Mouse (Mus musculus) adrenal gland, postnatal 36 days (tissue): ENCODE data around the gene Ids. TPM values are rescaled to one million over a fixed set of nuclear protein-coding genes. Genes with fewer than 3 reads are reported as not detected.
A peak's percentile ranks its signal among the peaks of the same experiment; 100 is the strongest.
"Not testable (repeated sequence)": the region's sequence is repeated elsewhere in the genome, so short reads cannot be mapped to it uniquely, and the experiment has no call there.

Source experiments
- DNase-seq, 2 experiments: peaks; one replicate each; pipeline ENCODE4 v3.0.0; 2021; ENCODE audit warnings: mixed read lengths in 1 of 2
- long read RNA-seq, 2 experiments: library from polyadenylated mRNA; stranded (forward); transcript quantifications; one replicate each; pipeline ENCODE4 v2.0.0; 2021; ENCODE audit warnings: borderline sequencing depth in 2 of 2
- total RNA-seq, 2 experiments: library from RNA; stranded (reverse); gene quantifications; 2 replicates each; pipeline ENCODE4 v1.2.3; 2021

The Ids gene
- 10 to 100 TPM; 31.1 to 38.0 TPM for total RNA-seq
- long read RNA-seq, experiment 1, partial matches to known transcripts = 0 of 2 reads
- long read RNA-seq, experiment 1, other reads (novel, unspliced or antisense) = 2 of 2 reads
- long read RNA-seq, experiment 2, full-length matches to known transcripts = 1 of 1 reads
- long read RNA-seq, experiment 2, partial matches to known transcripts = 0 of 1 reads
- long read RNA-seq, experiment 2, other reads (novel, unspliced or antisense) = 0 of 1 reads

DNA sequence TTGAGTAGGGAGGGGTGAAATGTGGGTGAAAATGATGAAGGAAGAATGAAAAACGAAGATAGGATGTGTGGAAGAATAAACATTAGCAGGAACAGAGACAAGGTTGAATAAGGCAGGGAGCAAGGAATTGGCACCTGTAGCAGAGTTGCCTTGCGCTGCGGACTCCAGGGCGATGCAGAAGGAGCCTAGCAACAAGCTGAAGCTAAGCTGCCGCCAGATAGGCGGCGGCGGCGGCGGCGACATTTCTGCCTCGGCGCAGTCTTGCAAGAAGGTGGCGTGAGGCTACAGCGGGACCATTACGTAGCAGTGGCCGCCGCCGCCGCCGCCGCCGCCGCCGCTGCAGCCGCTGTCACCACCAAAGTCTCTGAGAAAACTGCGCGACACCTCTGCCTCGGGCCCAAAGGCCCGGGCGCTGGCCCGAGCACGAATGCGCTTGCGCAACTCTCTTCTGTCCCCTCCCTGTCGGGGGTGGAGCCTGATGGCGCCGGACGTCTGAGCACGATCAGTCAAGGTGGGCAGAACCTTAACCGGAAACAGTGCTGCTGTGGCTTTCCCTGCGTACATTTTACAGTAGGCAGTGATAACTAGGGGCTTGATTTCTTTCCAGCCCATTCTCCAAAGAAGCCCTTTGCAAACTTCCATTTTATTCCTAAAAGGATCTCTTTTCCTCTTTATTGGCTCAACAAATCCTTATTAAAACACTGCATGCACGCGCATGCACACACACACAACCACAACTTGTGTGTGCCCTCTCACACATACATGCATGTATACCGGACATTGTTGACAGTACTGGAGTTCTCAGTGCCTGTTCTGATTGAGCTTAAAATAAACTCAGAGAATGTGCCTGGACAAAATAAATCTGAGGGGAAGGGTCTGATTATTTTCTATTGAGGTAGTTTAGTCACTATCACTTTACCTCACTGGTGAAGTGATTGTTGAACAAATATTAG, at the start of gene Ids:
Gene Ids, minus strand, starts transcription at position 424 of the 953 bp plus-strand sequence.
- peak; percentile 90 to 92 for DNase-seq

DNA sequence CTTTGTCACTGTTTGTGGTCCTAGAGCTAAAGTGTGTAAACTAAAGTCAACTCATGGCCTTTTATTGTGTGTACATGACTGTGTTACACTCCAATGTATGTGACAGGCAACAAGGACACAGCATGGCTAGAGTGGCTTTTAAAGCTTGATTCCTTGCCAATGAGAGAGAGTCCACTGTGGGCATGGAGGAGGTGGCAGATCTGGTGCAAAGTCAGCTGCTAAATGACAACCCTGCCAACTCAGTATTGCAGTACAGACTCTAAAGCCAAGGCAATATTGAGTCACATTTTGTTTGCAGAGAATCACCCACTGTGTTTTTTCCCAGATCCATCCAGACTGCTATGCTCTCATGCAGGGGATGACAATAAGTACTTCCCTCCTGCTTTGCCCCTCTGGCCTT, 27.8 kb upstream of the Ids start:
- DNase-seq = not testable (repeated sequence)

DNA sequence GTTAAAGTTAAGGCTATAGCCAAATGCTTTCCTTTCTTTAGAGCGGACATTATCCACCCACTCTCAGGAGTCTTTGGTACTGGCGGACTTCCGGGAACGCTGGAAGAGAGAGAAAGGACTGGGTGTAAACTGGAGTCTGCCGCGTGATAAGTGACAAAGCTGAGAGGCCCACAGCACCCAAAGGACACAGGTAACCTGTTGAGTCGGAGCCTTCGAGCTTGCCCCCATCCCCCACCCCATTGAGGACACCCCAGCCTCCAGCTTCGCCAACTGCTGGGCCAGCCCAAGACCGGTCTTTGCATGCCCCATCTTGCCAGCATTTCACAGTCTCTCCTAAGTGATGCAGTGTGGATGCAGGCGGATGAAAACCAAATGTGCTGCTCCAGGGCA, 21.1 kb upstream of the Ids start:
- peak in 1 of 2 experiments; percentile 15 for DNase-seq

DNA sequence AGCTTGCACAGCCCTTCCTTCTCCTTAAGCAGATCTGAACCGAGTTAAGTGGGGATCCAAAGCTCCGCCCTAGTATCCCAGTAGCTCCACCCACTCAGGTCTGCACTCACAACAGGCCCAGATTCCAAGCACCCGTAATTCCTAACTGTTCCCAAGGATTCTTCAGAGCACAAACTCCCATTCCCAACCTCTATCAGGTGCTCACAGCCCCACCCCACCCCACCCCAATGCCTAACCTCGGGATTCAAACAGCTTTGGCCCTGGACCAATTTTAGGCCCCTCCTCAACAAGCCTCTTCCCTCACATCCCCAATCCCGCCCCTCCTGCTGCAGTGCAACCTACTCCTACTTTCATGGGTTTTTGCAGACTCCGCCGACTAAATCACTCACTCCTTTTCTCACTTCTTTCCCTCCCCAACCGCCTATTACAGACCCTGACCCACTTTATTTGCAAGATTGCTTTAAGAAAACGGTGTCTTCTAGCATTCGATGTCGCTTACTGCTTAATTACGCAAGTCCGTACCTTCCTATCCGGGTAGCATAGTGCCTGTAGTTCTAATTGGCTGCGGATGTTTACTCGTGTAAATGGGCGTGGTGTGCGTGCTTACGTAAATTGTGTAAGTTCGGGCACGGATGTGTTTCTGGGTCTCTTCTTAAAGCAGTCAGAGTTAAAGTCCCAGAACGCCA, 20.5 kb upstream of the Ids start, which contains the start of gene 1110012L19Rik:
Gene 1110012L19Rik, plus strand, starts transcription at position 602 of the 686 bp plus-strand sequence.
- DNase-seq = peak; percentile 72

DNA sequence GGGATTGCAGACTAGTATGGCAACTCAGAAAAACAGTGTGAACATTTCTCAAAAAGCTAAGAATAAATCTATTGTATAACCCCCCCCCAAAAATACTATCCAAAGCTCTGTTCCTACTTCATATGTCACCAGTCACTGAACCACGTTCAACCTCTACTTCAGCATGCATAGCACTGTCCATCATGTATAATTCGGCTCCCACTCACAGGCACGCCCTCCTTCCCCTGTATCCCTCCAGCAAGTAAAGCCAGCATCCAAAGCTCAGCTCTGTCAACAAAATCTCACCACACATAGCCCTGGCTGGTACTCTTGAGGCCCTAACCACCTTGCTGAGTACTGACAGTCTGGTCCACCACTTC, 20.0 kb upstream of the Ids start:
- no peak for DNase-seq

DNA sequence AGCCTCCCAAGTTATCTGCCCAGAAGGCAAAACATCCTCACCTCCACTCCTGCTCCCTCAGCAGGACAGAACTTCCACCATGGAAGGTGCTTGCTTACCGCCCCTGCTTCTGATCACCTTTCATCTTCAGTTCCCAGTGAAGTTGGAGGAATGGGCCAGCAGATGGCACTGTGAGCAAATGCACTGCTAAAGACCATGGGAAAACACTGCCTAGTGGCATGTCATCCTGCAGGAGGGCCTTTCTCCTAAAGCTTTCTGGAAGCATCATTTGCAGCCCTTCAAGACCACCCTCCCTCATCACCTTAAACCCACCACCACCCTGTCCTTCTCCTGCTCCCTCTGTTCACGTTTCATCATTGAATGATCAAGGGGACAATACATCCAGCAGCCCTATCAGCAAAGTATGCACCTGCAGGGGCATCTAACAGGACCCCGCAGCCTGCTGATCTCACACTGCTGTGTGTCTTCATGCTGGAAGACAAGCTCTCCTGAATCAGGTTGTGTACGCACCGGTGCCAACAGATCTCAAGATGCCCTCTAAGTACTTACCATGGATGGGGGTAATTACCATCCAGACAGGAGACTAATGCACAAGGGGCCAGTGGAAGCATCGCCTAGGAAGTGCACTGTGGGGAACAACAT, 9.7 kb upstream of the Ids start:
- not testable (repeated sequence) for DNase-seq

DNA sequence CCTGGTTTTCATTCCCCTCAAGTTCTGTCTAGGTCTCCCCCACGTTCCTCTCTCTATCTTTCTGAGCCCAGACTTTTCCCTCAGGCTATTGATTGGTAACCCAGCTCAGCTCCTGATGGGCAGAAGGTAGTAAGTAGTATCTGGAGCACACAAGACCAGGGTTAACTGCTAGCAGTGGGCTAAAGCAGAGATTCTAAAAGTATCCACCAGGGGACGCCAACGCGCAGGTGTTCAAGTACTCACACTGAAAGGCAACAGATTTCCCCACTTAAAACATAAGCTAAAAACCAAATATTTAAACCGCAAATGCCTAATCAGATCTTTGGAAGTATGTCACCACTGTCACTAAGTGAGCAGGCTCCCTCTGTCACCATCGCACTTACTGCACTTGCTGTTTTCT, 4.9 kb upstream of the Ids start:
- DNase-seq = not testable (repeated sequence)

DNA sequence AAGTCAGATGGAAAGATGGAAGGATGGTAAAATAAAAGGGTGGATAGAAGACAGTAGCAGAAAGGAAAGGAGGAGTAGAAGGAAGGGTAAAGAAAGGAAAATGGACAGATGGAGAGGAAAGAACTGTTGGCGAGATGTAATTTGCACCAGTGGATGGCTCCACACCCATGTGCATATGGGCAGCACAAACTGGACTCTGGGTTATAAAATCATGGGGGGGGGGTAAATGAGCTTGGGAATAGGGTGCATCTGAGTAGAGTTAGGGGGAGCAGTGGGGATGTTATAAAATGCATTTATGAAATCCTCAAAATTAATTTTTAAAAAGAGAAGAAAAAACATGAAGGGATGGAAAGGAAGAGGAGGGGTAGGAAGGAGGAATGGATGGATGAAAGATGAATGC, 682 bp downstream of the Ids start:
- DNase-seq = no peak

DNA sequence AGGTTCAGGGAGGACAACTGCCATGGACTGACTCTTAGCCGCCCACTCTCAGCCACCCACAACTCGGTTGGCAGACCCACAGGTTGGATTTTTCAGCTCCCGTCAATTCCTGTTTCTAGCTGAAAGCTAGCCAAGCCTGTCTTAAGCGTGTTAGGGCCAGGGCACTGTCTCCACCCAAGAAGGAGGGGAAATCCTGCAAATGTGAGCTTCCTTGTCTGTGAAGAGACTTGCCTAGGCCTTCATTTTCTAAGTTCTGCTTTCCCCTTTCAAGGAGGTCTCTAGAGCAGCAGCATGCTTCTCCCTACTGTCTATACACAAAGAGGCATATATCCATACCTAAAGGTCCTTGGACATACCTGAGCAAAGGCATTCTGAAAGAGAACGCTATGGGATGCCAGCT, 1.4 kb downstream of the Ids start:
- no peak for DNase-seq

DNA sequence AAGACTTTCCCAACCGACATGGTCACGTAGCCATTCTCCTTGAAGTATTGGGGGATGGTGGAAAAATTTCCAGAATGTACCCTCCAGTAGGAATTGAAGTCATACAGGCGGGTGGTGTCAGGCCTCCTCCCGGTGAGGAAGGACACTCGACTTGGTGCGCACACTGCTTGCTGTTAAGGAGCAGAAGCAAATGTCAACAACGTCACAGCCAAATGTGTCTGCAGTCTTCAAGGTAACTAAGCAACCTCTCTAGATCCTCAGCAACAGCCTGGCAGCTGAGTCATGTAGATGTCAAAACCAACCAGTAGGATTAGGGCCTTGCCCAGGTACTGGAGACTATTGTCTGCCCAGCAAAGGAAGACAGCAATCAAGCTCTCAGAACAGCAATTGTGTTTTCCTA, 1.9 kb downstream of the Ids start:
- no peak for DNase-seq

DNA sequence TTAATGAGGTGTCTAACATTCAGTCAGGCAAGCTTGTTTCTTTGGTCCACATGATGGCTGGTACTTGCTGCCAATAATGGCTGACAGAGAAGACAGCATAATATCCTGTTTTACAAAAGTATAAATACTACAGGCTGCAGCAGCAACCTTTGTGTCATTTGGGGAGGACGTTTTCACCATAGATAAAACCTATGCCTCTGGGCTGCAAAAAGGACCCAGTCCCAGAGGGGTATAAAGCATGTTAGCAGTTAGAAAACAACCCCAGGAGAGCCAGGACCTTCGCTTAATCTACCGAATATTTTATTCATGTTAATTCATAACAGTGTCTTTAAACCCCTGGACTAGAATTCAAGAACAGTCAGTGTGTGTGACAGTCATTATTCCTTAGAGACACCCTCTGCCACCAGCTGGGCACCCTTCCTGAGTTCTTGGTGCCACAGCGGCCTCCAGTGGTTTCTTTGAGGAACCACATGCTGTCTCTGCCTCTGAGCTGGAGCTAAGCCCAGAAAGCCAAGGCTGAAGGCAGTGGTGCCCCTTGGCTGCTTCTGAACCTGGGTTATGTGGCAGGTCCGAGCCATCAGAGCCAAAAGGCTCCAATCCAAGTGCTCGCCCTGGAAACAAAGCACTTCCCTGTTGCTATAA, 34.6 kb downstream of the Ids start:
- peak; percentile 52 to 63 for DNase-seq

DNA sequence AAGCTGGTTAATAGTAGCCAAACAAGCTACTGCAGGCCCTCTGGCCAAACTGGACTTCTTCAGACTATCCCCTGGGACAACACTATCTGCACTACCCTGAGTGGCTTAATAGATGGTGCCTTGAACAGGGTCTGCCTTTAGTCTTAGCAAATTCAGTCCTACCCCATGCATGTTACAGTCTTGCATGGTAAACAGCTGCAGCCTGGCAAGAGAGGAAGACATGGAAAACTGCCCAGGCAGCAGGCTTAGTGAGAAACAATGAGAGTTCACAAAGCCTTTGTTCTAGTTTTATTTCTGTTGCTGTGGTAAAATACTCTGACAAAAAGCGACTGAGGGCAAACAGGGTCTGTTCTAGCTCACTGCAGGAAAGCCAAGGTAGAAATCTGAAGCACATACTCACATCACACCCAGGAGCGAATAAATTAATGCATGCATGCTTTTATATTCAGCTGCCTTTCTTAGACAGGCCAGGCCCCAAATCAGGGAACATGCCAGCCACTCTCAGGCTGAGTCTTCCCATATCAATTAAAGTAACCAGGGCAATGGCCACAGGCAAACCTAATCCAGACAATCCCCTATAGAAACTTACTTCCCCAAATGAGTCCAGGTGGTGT, 36.2 kb downstream of the Ids start:
- no peak for DNase-seq

DNA sequence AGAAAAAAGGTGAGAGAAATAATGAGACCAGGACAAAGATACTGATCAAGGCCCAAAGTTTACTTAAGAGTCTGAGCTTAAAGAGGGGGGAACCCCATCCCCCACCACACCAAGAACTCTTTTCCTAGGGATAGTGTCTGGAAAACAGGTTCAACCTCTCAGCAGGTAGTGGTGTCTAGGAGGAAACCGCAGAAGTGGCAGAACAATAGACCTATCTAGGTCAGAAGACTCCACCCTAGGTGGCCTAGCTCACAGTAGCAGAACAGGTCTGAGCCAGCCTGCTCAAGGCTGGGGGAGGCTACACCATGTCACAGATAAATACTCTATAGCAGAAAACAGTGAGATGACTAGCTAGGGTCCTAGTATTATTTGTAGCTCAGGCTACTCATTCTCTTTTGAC, 37.2 kb downstream of the Ids start:
- no peak for DNase-seq

DNA sequence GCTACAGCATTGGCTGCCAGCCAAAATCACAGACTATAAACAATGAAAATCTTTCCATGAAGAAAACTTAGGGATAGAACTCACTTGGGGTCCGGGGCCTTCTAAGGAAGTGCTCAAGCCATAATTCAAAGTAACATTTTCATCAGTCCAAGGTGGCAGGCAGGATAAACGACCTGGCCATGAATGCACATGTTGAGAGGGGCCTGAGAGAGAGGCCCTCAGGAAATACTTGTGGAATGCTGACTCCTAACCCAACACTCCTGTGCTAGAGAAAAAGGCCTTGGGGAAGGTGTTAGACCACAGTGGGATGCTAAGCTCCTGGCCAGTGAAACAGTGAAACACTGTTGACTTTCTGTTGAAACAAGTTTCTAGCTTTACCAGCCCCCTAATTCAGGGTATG, 45.6 kb downstream of the Ids start:
- no peak for DNase-seq

DNA sequence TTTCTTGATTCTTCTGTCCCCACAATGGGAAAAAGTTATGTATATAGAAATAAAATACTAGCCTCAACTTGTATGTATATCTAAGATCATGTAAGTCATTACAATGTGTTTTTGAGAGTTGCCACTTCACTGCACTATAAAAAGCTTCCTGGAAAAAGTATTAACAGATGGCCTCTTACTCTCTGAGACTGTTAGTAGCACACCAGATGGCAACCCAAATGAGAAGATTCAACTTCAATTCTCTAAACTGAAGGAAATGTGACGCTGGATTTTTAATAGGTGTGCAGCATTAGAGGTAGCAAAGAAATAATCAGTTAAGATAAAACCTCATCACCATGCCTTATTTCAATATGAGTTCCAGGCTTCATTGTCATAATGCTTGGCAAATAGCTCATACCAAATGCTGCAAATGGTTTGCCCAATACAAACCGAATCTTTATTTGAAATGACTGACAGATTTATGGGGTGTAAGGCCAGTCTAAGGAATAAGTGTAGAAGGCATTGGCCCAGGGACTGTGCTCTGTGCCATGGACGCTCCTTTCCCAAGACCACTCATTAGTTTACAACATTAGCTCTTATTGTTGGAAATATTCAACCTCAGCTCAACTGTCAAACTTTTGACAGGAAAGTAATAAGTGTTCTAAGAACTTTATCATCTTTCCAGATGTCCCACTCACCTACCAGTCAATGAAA, 49.8 kb downstream of the Ids start:
- DNase-seq = no peak

Other genes with a start within 250 kb of the Ids start
- 10 to 100 TPM; 16.7 to 19.9 TPM for gene 1110012L19Rik, start 20.8 kb upstream of the Ids start, total RNA-seq
- gene Tmem185a, start 112.1 kb upstream of the Ids start, total RNA-seq = 10 to 100 TPM; 41.3 to 82.5 TPM